Mouse (Mus musculus) cortical plate, adult 2 months (tissue): ENCODE measurements around the gene Tmem176b. TPM values are rescaled to one million over a fixed set of nuclear protein-coding genes. Genes with fewer than 3 reads are reported as not detected.
"Not testable (repeated sequence)": the region's sequence is repeated elsewhere in the genome, so short reads cannot be mapped to it uniquely, and the experiment has no call there.

Experiments
- H3K27ac ChIP-seq: fragments of 200-500 bp; 2 replicates; pipeline ENCODE4 v1.5.1; 2012; ENCODE audit warnings: low read length, control low read depth, inconsistent platforms; ENCODE audit not compliant: insufficient read depth
- H3K4me1 ChIP-seq: fragments of 200-500 bp; 2 replicates; pipeline ENCODE4 v1.6.1; 2011; ENCODE audit warnings: low read length; ENCODE audit not compliant: control insufficient read depth, insufficient read depth
- H3K4me3 ChIP-seq: fragments of 200-500 bp; 2 replicates; pipeline ENCODE4 v1.5.1; 2011; ENCODE audit warnings: mild to moderate bottlenecking, low read length, control low read depth; ENCODE audit not compliant: insufficient read depth
- CTCF ChIP-seq: fragments of 200-500 bp; IDR thresholded peaks from 2 replicates; pipeline ENCODE4 v1.5.1; 2011; ENCODE audit warnings: mild to moderate bottlenecking, control low read depth, low read length; ENCODE audit not compliant: insufficient read depth; ENCODE audit errors: extremely low read depth
- POLR2A ChIP-seq: fragments of 200-500 bp; IDR thresholded peaks from 2 replicates; pipeline ENCODE4 v1.6.1; 2011; ENCODE audit warnings: mild to moderate bottlenecking, low read length, control low read depth; ENCODE audit not compliant: insufficient read depth; ENCODE audit errors: extremely low read depth
- polyA plus RNA-seq: library from polyadenylated mRNA; depleted of rRNA; stranded (reverse); fragments of >200 nt; gene quantifications from 2 replicates; pipeline ENCODE4 v1.2.3, GENCODE M21; 2012

The Tmem176b gene
- polyA plus RNA-seq, 1 experiment, result 76.3 TPM

DNA sequence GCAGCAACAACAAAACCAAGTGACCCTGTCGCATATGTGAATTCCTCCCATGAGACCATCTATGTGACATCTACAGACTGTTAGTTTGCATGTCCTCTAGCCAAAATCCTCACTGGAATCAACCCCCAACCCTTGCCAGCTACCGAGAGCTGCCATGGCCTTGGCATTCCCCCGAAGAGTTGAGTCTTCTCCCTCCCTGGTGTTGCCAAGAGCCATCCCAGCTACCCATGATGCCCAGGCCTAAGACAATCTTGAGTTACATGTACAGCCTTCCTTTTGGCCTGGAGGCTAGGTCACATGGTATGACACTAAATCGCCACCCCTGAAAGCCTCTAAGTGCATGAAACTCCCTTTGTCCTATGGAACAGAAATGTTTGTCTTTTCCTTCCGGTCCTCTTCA, 10.2 kb downstream of the Tmem176b start:
- no peaks in the 10 kb centered on the region for H3K4me1 ChIP-seq
- TF ChIP-seq CTCF, result no peak
- TF ChIP-seq POLR2A, result no peak

DNA sequence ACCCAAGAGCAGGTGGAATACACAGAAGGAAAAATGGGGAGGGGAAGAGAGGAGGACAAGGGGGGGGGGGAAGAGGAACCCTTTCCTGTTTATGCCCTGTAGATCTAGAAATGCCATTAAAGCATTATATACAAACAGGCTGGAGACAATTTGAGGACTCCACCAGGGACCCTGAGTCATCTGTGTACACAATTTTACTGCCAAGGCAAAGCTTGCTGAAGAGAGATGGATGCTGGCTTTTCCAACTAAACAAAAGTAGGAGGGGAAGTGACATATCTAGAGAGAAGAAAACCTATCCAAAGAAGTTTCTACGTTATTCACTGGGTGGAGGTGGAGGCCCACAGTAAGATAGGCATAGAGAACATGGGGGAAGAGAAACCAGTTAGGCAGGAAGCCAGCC, 11.1 kb downstream of the Tmem176b start:
- Histone ChIP-seq H3K27ac (no peak overlapping the region), H3K4me3 (no peak overlapping the region), H3K4me1 (no peaks in the 10 kb centered on the region)
- TF ChIP-seq POLR2A (no peak), CTCF (no peak)

More for the DNA sequence above, 10.2 kb downstream of the Tmem176b start:
- Histone ChIP-seq H3K4me3 (no peak overlapping the region), H3K27ac (no peak overlapping the region)

DNA sequence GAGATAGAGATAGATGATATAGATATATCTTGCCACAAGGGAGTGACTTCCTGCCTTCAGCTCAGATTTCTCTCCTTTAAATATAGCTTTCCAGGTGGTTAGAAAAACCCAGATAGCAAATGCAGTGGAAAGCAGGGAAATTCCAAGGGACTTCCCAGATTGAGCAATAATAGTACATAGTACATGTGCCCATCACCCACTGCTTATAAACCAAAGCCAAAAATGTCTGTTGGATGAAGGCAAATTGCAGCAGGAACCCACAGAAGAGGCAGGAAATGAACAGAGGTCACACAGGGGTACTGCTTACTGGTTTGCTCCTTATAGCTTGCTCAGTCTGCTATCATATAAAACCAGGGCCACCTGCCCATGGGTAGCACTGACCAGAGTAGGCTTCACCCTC, 11.6 kb downstream of the Tmem176b start:
- Histone ChIP-seq H3K27ac (no peak overlapping the region), H3K4me3 (no peak overlapping the region), H3K4me1 (no peaks in the 10 kb centered on the region)
- TF ChIP-seq CTCF (no peak), POLR2A (no peak)

DNA sequence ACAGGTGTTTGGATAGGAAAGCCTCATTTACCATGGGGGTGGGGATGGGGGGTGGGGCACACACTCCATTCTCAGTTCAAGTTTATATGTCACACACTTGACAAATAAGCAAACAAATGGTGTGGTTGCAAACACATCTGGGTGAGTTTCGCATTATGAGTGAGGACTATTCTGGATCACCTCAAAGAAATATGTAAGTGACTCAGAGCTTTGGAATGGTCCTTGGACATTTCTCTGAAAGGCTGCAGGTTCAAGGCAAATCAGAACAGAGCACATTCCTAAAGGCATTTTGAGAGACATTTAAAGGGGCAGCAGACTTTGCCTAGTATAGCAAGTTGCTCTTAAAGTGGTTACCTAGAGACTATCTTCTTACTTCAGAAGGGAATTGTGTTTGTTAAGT, 12.3 kb downstream of the Tmem176b start:
- no peak for TF ChIP-seq CTCF
- TF ChIP-seq POLR2A, result no peak
- H3K27ac ChIP-seq, result no peak overlapping the region
- no peak overlapping the region for H3K4me3 ChIP-seq
- H3K4me1 ChIP-seq, result no peaks in the 10 kb centered on the region

DNA sequence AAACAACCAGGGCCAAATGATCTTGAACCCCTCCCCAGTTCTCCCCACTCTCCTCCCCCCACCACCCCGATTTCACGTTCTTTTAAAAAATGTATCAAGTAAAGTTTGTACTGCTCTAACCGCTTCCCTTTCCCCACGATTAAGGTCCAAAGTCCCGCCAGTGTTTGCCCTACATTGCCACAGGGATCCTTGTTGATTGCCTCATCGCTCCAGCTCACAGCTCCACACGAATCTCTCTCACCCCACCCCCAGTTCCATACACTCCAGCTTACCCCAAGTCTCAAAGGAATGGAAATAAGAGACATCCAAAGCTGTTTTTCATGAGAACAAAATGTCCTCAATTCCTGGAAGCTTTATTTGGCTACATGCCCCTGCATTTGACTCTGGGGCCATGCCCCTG, 16.3 kb downstream of the Tmem176b start:
- no peak overlapping the region for H3K27ac ChIP-seq
- H3K4me3 ChIP-seq, result no peak overlapping the region
- H3K4me1 ChIP-seq, result no peaks in the 10 kb centered on the region
- TF ChIP-seq CTCF, result no peak
- TF ChIP-seq POLR2A, result no peak

DNA sequence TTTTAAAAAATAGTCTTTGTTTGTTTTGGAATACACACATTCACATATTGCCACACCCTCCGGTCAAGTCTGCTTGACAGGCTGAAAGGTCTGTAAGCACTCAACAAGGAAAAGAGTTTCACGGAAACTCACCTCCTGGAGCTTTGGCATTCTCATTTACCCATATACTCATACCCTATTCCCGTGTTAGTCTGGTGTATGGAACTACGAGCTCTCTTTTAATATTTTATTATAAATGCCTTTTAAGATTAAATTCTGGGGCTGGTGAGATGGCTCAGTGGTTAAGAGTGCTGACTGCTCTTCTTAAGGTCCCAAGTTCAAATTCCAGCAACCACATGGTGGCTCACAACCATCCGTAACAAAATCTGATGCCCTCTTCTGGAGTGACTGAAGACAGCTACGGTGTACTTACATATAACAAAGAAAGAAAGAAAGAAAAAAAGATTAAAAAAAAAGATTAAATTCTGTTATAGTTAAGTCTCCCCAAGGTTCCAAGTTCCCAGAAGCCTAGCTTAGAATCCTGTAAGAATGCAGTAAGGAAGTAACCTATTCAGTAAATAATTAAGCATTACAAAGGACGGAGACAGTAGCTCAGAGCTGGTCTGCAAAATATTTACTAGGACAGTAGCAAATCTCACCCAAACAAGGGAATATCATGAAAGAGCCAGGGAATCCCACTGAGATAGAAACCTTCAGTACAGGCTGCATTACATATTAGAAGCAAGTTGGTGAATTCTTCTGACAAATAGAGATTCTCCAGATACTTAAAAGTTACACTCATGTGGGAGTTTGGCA, 19.1 kb downstream of the Tmem176b start:
- not testable (repeated sequence) for H3K4me1 ChIP-seq, H3K27ac ChIP-seq, H3K4me3 ChIP-seq

DNA sequence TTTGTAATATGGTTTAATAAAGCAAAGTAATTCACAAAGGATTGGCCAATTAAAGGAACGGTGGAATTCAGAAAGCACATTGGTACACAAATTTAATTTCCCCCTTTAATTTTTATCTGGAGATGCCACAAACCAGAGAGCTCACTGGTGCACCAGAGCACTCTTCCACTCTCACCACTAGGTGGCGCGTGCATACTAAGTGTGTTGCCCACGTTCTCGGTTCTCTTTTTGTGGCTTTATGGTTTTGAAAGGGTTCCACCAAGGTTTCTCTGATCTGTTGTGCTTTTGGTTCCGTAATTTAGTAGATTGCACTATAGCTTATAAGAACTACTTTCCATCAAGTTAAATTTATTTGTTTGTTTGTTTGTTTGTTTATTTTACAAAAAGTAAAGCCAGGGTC, 23.5 kb downstream of the Tmem176b start:
- TF ChIP-seq CTCF, result peak; percentile 91
- TF ChIP-seq POLR2A, result no peak

DNA sequence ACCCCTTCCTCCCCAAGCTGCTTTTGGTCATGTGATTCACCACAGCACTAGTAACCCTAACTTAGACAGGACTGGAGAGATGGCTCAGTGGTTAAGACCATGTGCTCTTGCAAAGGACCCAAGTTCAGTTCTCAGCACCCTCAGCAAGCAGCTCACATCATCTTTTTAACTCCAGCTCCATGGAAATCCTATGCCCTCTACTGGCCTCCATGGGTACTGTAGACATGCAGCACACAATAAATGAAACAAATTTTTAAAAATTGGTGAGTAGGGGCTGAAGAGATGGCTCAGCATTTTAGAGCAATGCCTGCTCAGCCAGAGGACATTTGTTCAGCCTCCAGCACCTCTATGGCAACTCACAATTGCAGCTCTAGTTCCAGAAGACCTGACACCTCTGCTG, 26.3 kb downstream of the Tmem176b start:
- no peak for TF ChIP-seq CTCF
- no peak for TF ChIP-seq POLR2A
- Histone ChIP-seq H3K4me1 (no peaks in the 10 kb centered on the region), H3K27ac (no peak overlapping the region), H3K4me3 (no peak overlapping the region)

More for the DNA sequence above, 23.5 kb downstream of the Tmem176b start:
- Histone ChIP-seq H3K27ac (no peak overlapping the region), H3K4me3 (no peak overlapping the region), H3K4me1 (no peaks in the 10 kb centered on the region)

DNA sequence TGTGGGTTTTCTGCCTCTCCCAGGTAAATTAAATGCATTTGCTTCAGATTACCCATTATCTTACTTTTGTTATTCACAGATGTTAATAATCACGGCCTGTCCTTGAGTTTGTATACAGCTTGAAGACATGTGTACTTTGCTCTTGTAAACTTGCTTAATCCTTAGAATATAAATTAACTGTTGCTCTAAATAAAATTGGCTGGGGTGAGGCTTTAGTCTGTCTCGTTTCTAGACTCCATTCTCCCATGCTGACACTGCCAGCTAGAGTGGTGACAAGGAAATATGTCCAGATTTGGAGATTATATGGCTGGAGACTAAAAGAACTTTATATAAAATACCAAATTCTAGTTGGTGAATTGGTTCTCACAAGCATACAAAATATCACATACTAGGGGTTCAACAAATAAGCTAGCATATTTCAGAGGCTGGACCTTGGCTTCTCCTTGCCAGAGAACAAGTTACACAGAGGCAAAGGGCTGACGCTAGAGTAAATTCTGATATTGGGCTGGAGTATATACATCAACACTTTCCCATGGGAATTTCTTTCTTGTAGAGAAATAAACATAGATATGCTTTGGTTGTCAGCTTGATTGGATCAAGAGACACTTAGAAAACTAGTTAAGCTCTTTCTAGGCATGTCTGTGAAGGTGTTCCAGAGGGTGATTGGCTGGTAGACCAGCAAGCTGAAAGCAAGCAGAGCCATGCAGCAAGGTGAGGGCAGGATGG, 31.6 kb downstream of the Tmem176b start:
- Histone ChIP-seq H3K4me1 (no peaks in the 10 kb centered on the region), H3K27ac (no peak overlapping the region), H3K4me3 (no peak overlapping the region)
- TF ChIP-seq POLR2A (no peak), CTCF (no peak)

DNA sequence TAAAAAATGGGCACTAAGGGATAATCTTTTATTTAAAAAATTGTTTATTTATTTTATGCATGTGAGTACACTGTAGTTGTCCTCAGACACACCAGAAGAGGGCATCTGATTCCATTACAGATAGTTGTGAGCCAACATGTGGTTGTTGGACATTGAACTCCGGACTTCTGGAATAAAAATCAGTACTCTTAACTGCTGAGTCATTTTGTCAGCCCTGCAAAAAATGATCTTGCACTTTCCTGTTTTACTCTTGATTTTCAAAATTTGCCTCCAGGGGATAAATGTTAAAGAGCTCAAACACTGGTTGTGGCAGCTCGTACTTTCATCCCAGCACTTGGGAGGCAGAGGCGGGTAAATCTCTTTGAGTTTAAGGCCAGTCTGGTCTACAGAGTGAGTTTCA, 34.5 kb downstream of the Tmem176b start:
- no peak overlapping the region for H3K27ac ChIP-seq
- H3K4me3 ChIP-seq, result no peak overlapping the region
- no peak for TF ChIP-seq POLR2A
- TF ChIP-seq CTCF, result no peak
- H3K4me1 ChIP-seq, result no peaks in the 10 kb centered on the region

DNA sequence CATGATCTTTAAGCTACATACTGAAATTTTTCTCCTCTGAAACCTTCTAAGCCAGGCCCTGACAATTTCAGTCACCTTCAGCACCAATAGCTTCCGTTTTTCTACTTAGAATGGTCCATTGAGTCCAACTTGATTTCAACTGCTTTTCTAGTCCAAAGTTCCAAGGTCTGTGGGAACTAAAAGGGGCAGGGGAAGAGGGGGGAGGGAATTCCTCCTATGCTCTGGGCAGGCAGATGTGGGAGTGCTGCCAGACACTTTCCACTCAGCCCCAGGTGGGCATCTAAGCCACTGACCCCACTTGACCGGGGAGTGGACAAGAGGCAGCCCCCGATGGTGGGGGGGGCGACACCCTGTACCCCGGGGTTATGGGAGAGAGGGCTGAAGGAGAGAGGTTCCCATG, 37.0 kb downstream of the Tmem176b start:
- Histone ChIP-seq H3K4me1 (no peaks in the 10 kb centered on the region), H3K27ac (no peak overlapping the region), H3K4me3 (no peak overlapping the region)
- no peak for TF ChIP-seq CTCF
- TF ChIP-seq POLR2A, result no peak
